Mouse (Mus musculus) thymus, adult 2 months (tissue): Measurements from ENCODE around the gene Ppp1r15a.

Source experiments
- CTCF ChIP-seq: fragments of 200-500 bp; IDR thresholded peaks from 2 replicates; pipeline ENCODE4 v1.5.1; 2012; ENCODE audit warnings: mild to moderate bottlenecking, control low read depth, low read length, moderate library complexity, borderline replicate concordance; ENCODE audit not compliant: control insufficient read depth, poor library complexity, insufficient read depth; ENCODE audit errors: extremely low read depth
- POLR2A ChIP-seq: fragments of 200-500 bp; IDR thresholded peaks from 2 replicates; pipeline ENCODE4 v1.6.1; 2012; ENCODE audit warnings: mild to moderate bottlenecking, low read length, control low read depth, moderate library complexity; ENCODE audit not compliant: control insufficient read depth, poor library complexity, insufficient read depth; ENCODE audit errors: extremely low read depth

- no peak for TF ChIP-seq CTCF
- TF ChIP-seq POLR2A = no peak
Measured at GRCm38 (mm10) chr7:45486158-45486557, 39.9 kb downstream of the Ppp1r15a start.
